Mouse (Mus musculus) midbrain, postnatal 0 days (tissue): ENCODE measurements around the gene Best3. TPM values are rescaled to one million over a fixed set of nuclear protein-coding genes. Genes with fewer than 3 reads are reported as not detected.

Experiments
- ATAC-seq: fragments of 200-750 bp; cut with Nextera tagmentation; 2 replicates; pipeline ENCODE4 v1.8.0; 2017; ENCODE audit warnings: moderate number of reproducible peaks, mild to moderate bottlenecking, moderate TSS enrichment, moderate library complexity; ENCODE audit not compliant: low FRiP score
- DNase-seq: peaks from one replicate; pipeline ENCODE4 v3.0.0-alpha.2; 2015; ENCODE audit warnings: low spot score
- H3K27ac ChIP-seq: fragments of 300-500 bp; sonication (generic); 2 replicates; pipeline ENCODE4 v1.5.1; 2014; ENCODE audit warnings: low read depth, mild to moderate bottlenecking, low read length, mixed read lengths
- H3K27me3 ChIP-seq: fragments of 300-500 bp; sonication (generic); 2 replicates; pipeline ENCODE4 v1.6.1; 2014; ENCODE audit warnings: low read length, control low read depth, mixed read lengths; ENCODE audit not compliant: insufficient read depth
- H3K36me3 ChIP-seq: fragments of 300-500 bp; sonication (generic); 2 replicates; pipeline ENCODE4 v1.6.1; 2014; ENCODE audit warnings: low read length, control low read depth, mixed read lengths; ENCODE audit not compliant: insufficient read depth
- H3K4me1 ChIP-seq: fragments of 300-500 bp; sonication (generic); 2 replicates; pipeline ENCODE4 v1.6.1; 2014; ENCODE audit warnings: mild to moderate bottlenecking, control low read depth, antibody characterized with exemption, low read length, mixed read lengths; ENCODE audit not compliant: insufficient read depth
- H3K4me2 ChIP-seq: fragments of 300-500 bp; sonication (generic); 2 replicates; pipeline ENCODE4 v1.6.1; 2014; ENCODE audit warnings: low read depth, mild to moderate bottlenecking, low read length, mixed read lengths; ENCODE audit not compliant: poor library complexity, severe bottlenecking
- H3K4me3 ChIP-seq: fragments of 300-500 bp; sonication (generic); 2 replicates; pipeline ENCODE4 v1.5.1; 2014; ENCODE audit warnings: low read depth, mild to moderate bottlenecking, low read length, moderate library complexity
- H3K9ac ChIP-seq: fragments of 300-500 bp; sonication (generic); replicated peaks from 2 replicates; pipeline ENCODE4 v1.6.1; 2014; ENCODE audit warnings: mild to moderate bottlenecking, low read length, moderate library complexity, mixed read lengths; ENCODE audit not compliant: poor library complexity, severe bottlenecking
- H3K9me3 ChIP-seq: fragments of 300-500 bp; sonication (generic); 2 replicates; pipeline ENCODE4 v1.6.1; 2016; ENCODE audit warnings: low read length, control low read depth
- CTCF ChIP-seq: IDR thresholded peaks from 2 replicates; pipeline ENCODE4 v1.5.1; 2016; ENCODE audit warnings: antibody characterized with exemption, mild to moderate bottlenecking
- WGBS: fragments of 180-500 bp; shearing (Covaris S2); extraction: QIAGEN DNeasy Blood & Tissue Kit; methylation state at CpG from one replicate; pipeline ENCODE4 v1.1.7; 2014; 5-methylcytosine and 5-hydroxymethylcytosine counted together
- polyA plus RNA-seq: library from polyadenylated mRNA; unstranded; fragments of >200 nt; fragmentation: Nextera tagmentation; extraction: Ambion mirVana; gene quantifications from 2 replicates; pipeline ENCODE4 v1.2.1, GENCODE M21; 2015
- total RNA-seq: library from RNA; depleted of rRNA; stranded (reverse); fragments of >200 nt; gene quantifications from 2 replicates; pipeline ENCODE4 v1.2.3, GENCODE M21; 2014

Best3 gene
- total and polyA plus RNA-seq, 2 experiments from 2014 or later, result 0.11 to 0.27 TPM

DNA sequence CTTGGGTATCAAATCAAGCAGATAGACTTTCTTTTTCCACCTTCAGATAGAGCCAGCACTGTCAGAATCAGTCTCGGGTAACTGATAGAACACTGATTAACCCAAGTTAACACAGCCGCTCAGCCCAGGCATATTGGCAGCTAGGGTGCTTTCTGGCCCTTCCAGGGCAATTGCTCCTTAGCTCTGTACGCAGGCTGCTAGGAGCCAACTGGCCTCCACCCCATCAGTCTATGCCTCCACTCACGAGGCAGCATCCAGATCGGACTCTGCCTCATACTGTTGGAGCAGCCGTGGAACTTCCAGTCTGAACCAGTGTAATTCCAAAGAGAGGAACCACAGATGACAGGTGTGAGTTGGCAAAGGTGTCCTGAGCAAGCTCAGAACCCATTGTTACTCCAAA lies 20.0 kb upstream of the Best3 start:
- DNase-seq, result no peak
- Histone ChIP-seq H3K4me1 (no peaks in the 10 kb centered on the region), H3K4me3 (no peak overlapping the region), H3K9me3 (no peaks in the 10 kb centered on the region), H3K27me3 (no peaks in the 10 kb centered on the region), H3K36me3 (no peaks in the 10 kb centered on the region), H3K4me2 (no peak overlapping the region), H3K27ac (no peak overlapping the region), H3K9ac (no peak overlapping the region)
- no peak for ATAC-seq
- WGBS, result 84% methylated on average over 6 of the region's 6 CpGs
- no peak for TF ChIP-seq CTCF

DNA sequence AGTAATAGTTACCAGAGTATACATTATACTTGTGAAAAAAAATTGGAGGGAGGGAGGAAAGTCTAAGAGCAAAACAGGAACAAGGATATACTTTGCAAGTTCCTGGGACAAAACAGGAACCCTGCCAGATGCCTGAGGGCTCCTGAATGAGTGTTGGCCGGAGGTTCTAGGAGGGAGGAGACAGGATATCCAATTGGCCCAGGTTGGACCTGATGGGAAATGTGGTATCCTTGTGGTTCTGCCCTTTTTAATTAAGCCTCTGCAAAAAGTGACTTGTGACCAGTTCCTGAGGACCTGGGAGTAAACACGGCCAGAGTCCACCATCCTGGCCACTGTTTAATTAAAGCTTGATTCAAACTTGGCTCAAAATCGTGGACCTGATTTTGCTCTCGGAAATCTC lies 17.4 kb upstream of the Best3 start:
- no peak for ATAC-seq
- WGBS, result 89% methylated on average over 4 of the region's 4 CpGs
- no peak overlapping the region for H3K4me2 ChIP-seq

DNA sequence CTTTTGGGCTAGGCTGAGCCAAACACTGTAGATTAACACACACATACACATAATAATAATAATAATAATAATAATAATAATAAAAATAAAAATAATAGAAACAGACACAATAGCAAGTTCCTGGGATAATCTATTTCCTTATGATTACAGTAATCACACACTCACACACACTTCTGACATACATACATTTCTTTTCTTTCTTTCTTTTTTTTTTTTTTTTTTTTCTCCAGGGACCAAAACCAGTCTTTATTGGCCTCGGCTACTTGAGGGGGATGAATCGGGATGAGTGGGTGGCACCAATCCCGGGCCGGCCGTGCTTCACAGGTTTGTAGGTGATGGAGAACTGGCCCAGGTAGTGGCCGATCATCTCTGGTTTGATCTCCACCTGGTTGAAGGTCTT lies 13.6 kb upstream of the Best3 start, which contains the start of gene Gm10271:
Gene Gm10271 (minus strand): TSS at position 101 of the 400 bp plus-strand sequence.
- DNase-seq (no peak), ATAC-seq (no peak)
- Histone ChIP-seq H3K9ac (no peak within 1 kb of the TSS), H3K4me1 (no peaks in the 10 kb centered on the region), H3K27me3 (no peaks in the 10 kb centered on the region), H3K9me3 (no peaks in the 10 kb centered on the region), H3K36me3 (no peaks in the 10 kb centered on the region), H3K4me3 (no peak within 1 kb of the TSS), H3K4me2 (no peak within 1 kb of the TSS), H3K27ac (no peak within 1 kb of the TSS)
- 96% methylated on average over 6 of the region's 6 CpGs for WGBS
- no peak for TF ChIP-seq CTCF

More for the DNA sequence above, 17.4 kb upstream of the Best3 start:
- no peak overlapping the region for H3K27ac ChIP-seq
- H3K4me3 ChIP-seq, result no peak overlapping the region
- no peak overlapping the region for H3K9ac ChIP-seq
- H3K9me3 ChIP-seq, result no peaks in the 10 kb centered on the region
- no peaks in the 10 kb centered on the region for H3K4me1 ChIP-seq
- H3K36me3 ChIP-seq, result no peaks in the 10 kb centered on the region
- DNase-seq, result no peak
- no peak for TF ChIP-seq CTCF
- no peaks in the 10 kb centered on the region for H3K27me3 ChIP-seq

DNA sequence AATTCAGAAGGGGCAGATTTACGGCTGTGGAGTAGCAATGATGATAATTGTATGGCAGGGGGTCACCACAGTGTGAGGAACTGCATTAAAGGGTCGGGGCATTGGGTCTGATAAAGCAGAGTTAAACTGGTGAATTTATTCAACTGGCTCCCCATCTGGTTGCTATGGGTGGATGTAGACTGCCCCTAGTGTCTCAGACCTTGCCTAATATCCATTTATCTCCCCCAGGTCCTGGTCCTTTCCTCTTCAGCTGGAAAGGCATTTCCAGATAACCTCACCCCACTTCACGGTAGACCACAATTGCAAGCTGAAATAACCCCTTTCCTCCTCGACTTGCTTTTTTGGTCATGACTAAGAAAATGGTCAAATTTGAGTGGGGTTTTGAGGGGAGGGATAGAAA lies 8.7 kb upstream of the Best3 start:
- no peak overlapping the region for H3K27ac ChIP-seq
- TF ChIP-seq CTCF, result no peak
- no peak overlapping the region for H3K4me3 ChIP-seq
- no peaks in the 10 kb centered on the region for H3K4me1 ChIP-seq
- WGBS, result 74% methylated on average over 4 of the region's 4 CpGs
- ATAC-seq (no peak), DNase-seq (no peak)
- no peaks in the 10 kb centered on the region for H3K36me3 ChIP-seq
- H3K27me3 ChIP-seq, result no peaks in the 10 kb centered on the region
- H3K4me2 ChIP-seq, result no peak overlapping the region
- H3K9ac ChIP-seq, result no peak overlapping the region
- no peaks in the 10 kb centered on the region for H3K9me3 ChIP-seq

- H3K4me2 ChIP-seq, result no peak overlapping the region
- H3K9me3 ChIP-seq, result no peaks in the 10 kb centered on the region
- H3K27me3 ChIP-seq, result no peaks in the 10 kb centered on the region
- no peaks in the 10 kb centered on the region for H3K4me1 ChIP-seq
- H3K9ac ChIP-seq, result no peak overlapping the region
- 86% methylated on average over 2 of the region's 2 CpGs for WGBS
- H3K36me3 ChIP-seq, result no peaks in the 10 kb centered on the region
- TF ChIP-seq CTCF, result no peak
- DNase-seq, result no peak
- H3K4me3 ChIP-seq, result no peak overlapping the region
- H3K27ac ChIP-seq, result no peak overlapping the region
- no peak for ATAC-seq
Observed at GRCm38 (mm10) chr10:116977858-116978257, 8.3 kb upstream of the Best3 start.

GRCm38 (mm10) chr10:116978841-116979240 lies 7.3 kb upstream of the Best3 start:
- no peak overlapping the region for H3K9ac ChIP-seq
- TF ChIP-seq CTCF, result no peak
- WGBS, result 90% methylated on average over 9 of the region's 9 CpGs
- H3K36me3 ChIP-seq, result no peaks in the 10 kb centered on the region
- no peaks in the 10 kb centered on the region for H3K27me3 ChIP-seq
- H3K4me3 ChIP-seq, result no peak overlapping the region
- no peak overlapping the region for H3K4me2 ChIP-seq
- no peaks in the 10 kb centered on the region for H3K9me3 ChIP-seq
- ATAC-seq, result no peak
- H3K27ac ChIP-seq, result no peak overlapping the region
- DNase-seq, result no peak
- no peaks in the 10 kb centered on the region for H3K4me1 ChIP-seq
